Mouse (Mus musculus) heart, adult 9 months (tissue): ENCODE measurements around the gene Abtb1.

Source experiments
- DNase-seq, 2 experiments: peaks; one replicate each; pipeline ENCODE4 v3.0.0; 2022; ENCODE audit warnings: low spot score in 2 of 2

The Abtb1 gene

GRCm38 (mm10) chr6:88803957-88804695 lies 37.7 kb downstream of the Abtb1 start:
- DNase-seq = no peak

- no peak for DNase-seq
Observed at GRCm38 (mm10) chr6:88803051-88803450, 38.7 kb downstream of the Abtb1 start.

GRCm38 (mm10) chr6:88800735-88801134 lies 41.0 kb downstream of the Abtb1 start:
- DNase-seq = peak in 1 of 2 experiments; percentile 65

- DNase-seq = no peak
Observed at GRCm38 (mm10) chr6:88800191-88800590, 41.6 kb downstream of the Abtb1 start.

GRCm38 (mm10) chr6:88794561-88794971 lies 47.2 kb downstream of the Abtb1 start:
- DNase-seq = no peak

GRCm38 (mm10) chr6:88793872-88794271 lies 47.9 kb downstream of the Abtb1 start:
- no peak for DNase-seq

GRCm38 (mm10) chr6:88793243-88793642 lies 48.5 kb downstream of the Abtb1 start:
- DNase-seq = no peak

- peak in 1 of 2 experiments; percentile 62 for DNase-seq
Observed at GRCm38 (mm10) chr6:88792147-88792691, 49.6 kb downstream of the Abtb1 start.

- no peak for DNase-seq
Observed at GRCm38 (mm10) chr6:88791299-88791698, 50.5 kb downstream of the Abtb1 start.

GRCm38 (mm10) chr6:88788219-88788618 lies 53.6 kb downstream of the Abtb1 start:
- no peak for DNase-seq

- DNase-seq = no peak
Observed at GRCm38 (mm10) chr6:88787496-88787895, 54.3 kb downstream of the Abtb1 start.

GRCm38 (mm10) chr6:88786732-88787445 lies 54.9 kb downstream of the Abtb1 start:
- peak; percentile 67 to 69 for DNase-seq
